19 mouse cellular contexts compared by ENCODE assay signal in genomic region chr13:28709966-28710365, GRCm38 (mm10).
DNase-seq lines count a peak whose midpoint lies in the region; ATAC-seq and TF ChIP-seq lines count a peak whose summit lies in the region.
"Had no signal": no experiment of that assay in that cellular context is flagged by ENCODE, and none has a peak within 500 bp of the region (broad histone marks: within the 10 kb centered on the region; RNA-seq: fewer than 3 reads in every experiment).

No protein-coding gene starts in this region.

- TF ChIP-seq POLR2A in brain, embryonic 14.5 days (IDR thresholded peaks at IDR 0.05; ENCODE audit: borderline replicate concordance, extremely low read depth, insufficient read depth, insufficient read length, poor library complexity, severe bottlenecking) = no peak

- 36% methylated on average over 7 of the region's 7 CpGs for WGBS in forebrain, embryonic 13.5 days
- 75% methylated on average over 7 of the region's 7 CpGs for WGBS in forebrain, embryonic 10.5 days
- WGBS in hindbrain, embryonic 15.5 days = 61% methylated on average over 7 of the region's 7 CpGs
- 88% methylated on average over 7 of the region's 7 CpGs for WGBS in hindbrain, embryonic 10.5 days
- WGBS in forebrain, embryonic 16.5 days = 20% methylated on average over 7 of the region's 7 CpGs
- WGBS in heart, embryonic 10.5 days = 74% methylated on average over 7 of the region's 7 CpGs

- peak overlapping the region; percentile 25 for H3K27ac ChIP-seq in forebrain, embryonic 13.5 days
- no peak overlapping the region for H3K27ac ChIP-seq in forebrain, embryonic 10.5 days
- no peak overlapping the region for H3K27ac ChIP-seq in hindbrain, embryonic 15.5 days (replicated peaks)
- no peak overlapping the region for H3K27ac ChIP-seq in hindbrain, embryonic 10.5 days
- no peak overlapping the region; the same call in 1 of the 2 replicates for H3K27ac ChIP-seq in forebrain, embryonic 16.5 days (ENCODE audit: low read length)
- H3K27ac ChIP-seq in heart, embryonic 10.5 days = no peak overlapping the region
- H3K27ac ChIP-seq: embryonic facial prominence, embryonic 13.5 days; gastrocnemius, adult 2 months had no signal

- H3K9me3 ChIP-seq in forebrain, embryonic 13.5 days (replicated peaks) = no peaks in the 10 kb centered on the region
- H3K9me3 ChIP-seq in forebrain, embryonic 10.5 days = no peaks in the 10 kb centered on the region
- no peaks in the 10 kb centered on the region for H3K9me3 ChIP-seq in hindbrain, embryonic 15.5 days
- H3K9me3 ChIP-seq in hindbrain, embryonic 10.5 days = no peaks in the 10 kb centered on the region
- H3K9me3 ChIP-seq in forebrain, embryonic 16.5 days (ENCODE audit: control insufficient read depth, low read length) = no peaks in the 10 kb centered on the region
- H3K9me3 ChIP-seq in heart, embryonic 10.5 days = no peaks in the 10 kb centered on the region
- H3K9me3 ChIP-seq: embryonic facial prominence, embryonic 13.5 days had no signal

- TF ChIP-seq CTCF in brain, embryonic 14.5 days (IDR thresholded peaks at IDR 0.05; ENCODE audit: borderline replicate concordance, extremely low read depth, insufficient read depth, insufficient read length) = no peak

- no peak overlapping the region for H3K9ac ChIP-seq in forebrain, embryonic 13.5 days
- H3K9ac ChIP-seq in hindbrain, embryonic 15.5 days = no peak overlapping the region
- no peak overlapping the region for H3K9ac ChIP-seq in forebrain, embryonic 16.5 days (replicated peaks; ENCODE audit: low read depth, low read length)
- H3K9ac ChIP-seq: embryonic facial prominence, embryonic 13.5 days had no signal

- no peak overlapping the region for H3K4me2 ChIP-seq in forebrain, embryonic 13.5 days
- no peak overlapping the region for H3K4me2 ChIP-seq in hindbrain, embryonic 15.5 days
- no peak overlapping the region for H3K4me2 ChIP-seq in forebrain, embryonic 16.5 days (ENCODE audit: low read length)
- H3K4me2 ChIP-seq: embryonic facial prominence, embryonic 13.5 days had no signal

- ATAC-seq in forebrain, embryonic 13.5 days = peak; percentile 86
- 0 out of 2 replicates have a peak, but pooled peaks have one; percentile 21 for ATAC-seq in hindbrain, embryonic 15.5 days (ENCODE audit: low FRiP score, low read depth)
- ATAC-seq in forebrain, embryonic 16.5 days = peak; percentile 85
- ATAC-seq: activated CD4-positive, CD25-positive, alpha-beta regulatory T cell, adult 4 months; hindbrain, embryonic 16.5 days; Patski had no signal

- DNase-seq in forebrain, embryonic 10.5 days (ENCODE audit: extremely low spot score, low spot score) = no peak
- DNase-seq in hindbrain, embryonic 10.5 days (ENCODE audit: low spot score) = no peak
- peak; percentile 87 for DNase-seq in brain, embryonic 14.5 days (ENCODE audit: low read depth)
- no peak for DNase-seq in heart, embryonic 10.5 days (ENCODE audit: low spot score)
- DNase-seq: adrenal gland, postnatal 14 days; cerebellum, adult 18-20 months; cerebellum, adult 9-11 months; cerebellum, postnatal 36 days; gastrocnemius, adult 2 months; gastrocnemius, postnatal 25 days; heart, postnatal 14 days; kidney, adult 11 months had no signal

- peaks cover 30% of the 10 kb centered on the region for H3K4me1 ChIP-seq in forebrain, embryonic 13.5 days
- peaks cover 12% of the 10 kb centered on the region for H3K4me1 ChIP-seq in forebrain, embryonic 10.5 days
- 0 out of 2 replicates have a peak, but pooled peaks cover 10% of the 10 kb centered on the region for H3K4me1 ChIP-seq in hindbrain, embryonic 15.5 days (replicated peaks)
- H3K4me1 ChIP-seq in hindbrain, embryonic 10.5 days (replicated peaks) = peaks cover 9% of the 10 kb centered on the region; the same call in 1 of the 2 replicates
- peaks cover 21% of the 10 kb centered on the region for H3K4me1 ChIP-seq in forebrain, embryonic 16.5 days (replicated peaks; ENCODE audit: control insufficient read depth, insufficient read depth, low read length)
- no peaks in the 10 kb centered on the region for H3K4me1 ChIP-seq in heart, embryonic 10.5 days

- no peak overlapping the region for H3K4me3 ChIP-seq in forebrain, embryonic 13.5 days
- no peak overlapping the region for H3K4me3 ChIP-seq in forebrain, embryonic 10.5 days
- no peak overlapping the region for H3K4me3 ChIP-seq in hindbrain, embryonic 15.5 days
- no peak overlapping the region for H3K4me3 ChIP-seq in hindbrain, embryonic 10.5 days
- no peak overlapping the region for H3K4me3 ChIP-seq in forebrain, embryonic 16.5 days (replicated peaks; ENCODE audit: low read length)
- no peak overlapping the region for H3K4me3 ChIP-seq in heart, embryonic 10.5 days
- H3K4me3 ChIP-seq: embryonic facial prominence, embryonic 13.5 days; gastrocnemius, adult 2 months had no signal

- 0 out of 2 replicates have a peak, but pooled peaks cover 7% of the 10 kb centered on the region for H3K36me3 ChIP-seq in forebrain, embryonic 13.5 days (ENCODE audit: poor library complexity, severe bottlenecking)
- H3K36me3 ChIP-seq in forebrain, embryonic 10.5 days (replicated peaks) = peaks cover 6% of the 10 kb centered on the region; the same call in 1 of the 2 replicates
- H3K36me3 ChIP-seq in hindbrain, embryonic 15.5 days = no peaks in the 10 kb centered on the region
- 0 out of 2 replicates have a peak, but pooled peaks cover 7% of the 10 kb centered on the region for H3K36me3 ChIP-seq in hindbrain, embryonic 10.5 days
- no peaks in the 10 kb centered on the region for H3K36me3 ChIP-seq in forebrain, embryonic 16.5 days (ENCODE audit: control insufficient read depth, insufficient read depth)
- H3K36me3 ChIP-seq in heart, embryonic 10.5 days = no peaks in the 10 kb centered on the region

- H3K27me3 ChIP-seq in forebrain, embryonic 13.5 days = no peaks in the 10 kb centered on the region
- H3K27me3 ChIP-seq in forebrain, embryonic 10.5 days (ENCODE audit: poor library complexity, severe bottlenecking) = no peaks in the 10 kb centered on the region
- H3K27me3 ChIP-seq in hindbrain, embryonic 15.5 days = no peaks in the 10 kb centered on the region
- no peaks in the 10 kb centered on the region for H3K27me3 ChIP-seq in hindbrain, embryonic 10.5 days (ENCODE audit: insufficient read depth, poor library complexity, severe bottlenecking)
- H3K27me3 ChIP-seq in forebrain, embryonic 16.5 days (replicated peaks; ENCODE audit: control insufficient read depth, insufficient read depth, low read length) = no peaks in the 10 kb centered on the region
- no peaks in the 10 kb centered on the region for H3K27me3 ChIP-seq in heart, embryonic 10.5 days (ENCODE audit: insufficient read depth, poor library complexity, severe bottlenecking)
- H3K27me3 ChIP-seq: embryonic facial prominence, embryonic 13.5 days; Patski had no signal

Comparison
In these comparisons a context has a peak if more than half of its experiments do, and no peak if none do; other contexts are left out.
1. ATAC-seq: peak in every context shown above with its lines; median percentile 86 in forebrain, embryonic 13.5 days; 85 in forebrain, embryonic 16.5 days; 21 in hindbrain, embryonic 15.5 days.